Comparison of ENCODE assay signal across 9 mouse cellular contexts in the genomic region with DNA sequence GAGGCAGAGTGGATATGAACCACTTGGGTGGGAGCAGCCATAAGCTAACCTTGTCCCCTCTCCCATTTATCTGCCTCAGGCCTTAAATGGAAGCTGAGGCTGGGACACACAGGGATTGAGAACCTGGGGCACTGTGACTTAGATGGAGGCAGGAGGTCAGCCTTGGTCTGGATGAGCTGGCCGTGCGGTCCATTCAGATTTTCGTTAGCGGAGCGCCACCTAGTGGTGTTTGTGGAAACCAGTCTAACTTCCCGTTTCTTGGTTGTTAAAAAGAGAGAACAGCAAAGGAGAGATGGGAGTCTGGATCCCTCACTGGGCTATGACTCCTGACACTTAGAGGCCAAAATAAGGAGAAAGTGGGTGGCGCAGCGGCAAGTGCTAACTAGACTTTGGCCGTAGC. TPM values are rescaled to one million over a fixed set of nuclear protein-coding genes. Genes with fewer than 3 reads are reported as not detected.
DNase-seq lines count a peak whose midpoint lies in the region; ATAC-seq and TF ChIP-seq lines count a peak whose summit lies in the region.
"Had no signal": no experiment of that assay in that cellular context is flagged by ENCODE, and none has a peak within 500 bp of the region (broad histone marks: within the 10 kb centered on the region; RNA-seq: fewer than 3 reads in every experiment).

No protein-coding gene starts in this region.

- peak; percentile 80 for DNase-seq in forebrain, postnatal 0 days
- peak; percentile 83 for DNase-seq in adrenal gland, postnatal 25 days
- DNase-seq in embryonic facial prominence, embryonic 11.5 days (ENCODE audit: low spot score), result peak; percentile 87
- peak; percentile 91 for DNase-seq in hindbrain, postnatal 0 days (ENCODE audit: low spot score)
- peak; percentile 49 to 75 for DNase-seq in left cerebral cortex, postnatal 10 days (ENCODE audit: extremely low spot score in 1 of 2, low spot score in 2 of 2)
- peak; percentile 53 to 72 for DNase-seq in monocyte, adult 2 months (ENCODE audit: low read depth in 1 of 2, low spot score in 2 of 2)
- DNase-seq in splenic B cell, adult 2 months (ENCODE audit: low read depth, low spot score), result peak; percentile 86

- H3K27me3 ChIP-seq in forebrain, postnatal 0 days (ENCODE audit: insufficient read depth, low read length), result no peaks in the 10 kb centered on the region
- 0 out of 2 replicates have a peak, but pooled peaks cover 2% of the 10 kb centered on the region for H3K27me3 ChIP-seq in forebrain, embryonic 16.5 days (replicated peaks; ENCODE audit: control insufficient read depth, insufficient read depth, low read length)
- no peaks in the 10 kb centered on the region; the same call in 1 of the 2 replicates for H3K27me3 ChIP-seq in embryonic facial prominence, embryonic 11.5 days (ENCODE audit: control insufficient read depth, insufficient read depth, low read length)
- H3K27me3 ChIP-seq in hindbrain, postnatal 0 days (ENCODE audit: insufficient read depth, low read length), result no peaks in the 10 kb centered on the region
- H3K27me3 ChIP-seq in splenic B cell, adult 2 months (ENCODE audit: control insufficient read depth, insufficient read depth, low read length, poor library complexity, severe bottlenecking), result no peaks in the 10 kb centered on the region

- no peaks in the 10 kb centered on the region for H3K4me1 ChIP-seq in forebrain, postnatal 0 days (ENCODE audit: insufficient read depth)
- H3K4me1 ChIP-seq in forebrain, embryonic 16.5 days (replicated peaks; ENCODE audit: control insufficient read depth, insufficient read depth, low read length), result no peaks in the 10 kb centered on the region
- H3K4me1 ChIP-seq in embryonic facial prominence, embryonic 11.5 days (ENCODE audit: control insufficient read depth, insufficient read depth, low read length), result no peaks in the 10 kb centered on the region
- H3K4me1 ChIP-seq in hindbrain, postnatal 0 days (ENCODE audit: insufficient read depth, low read length), result no peaks in the 10 kb centered on the region

- no peak overlapping the region for H3K9ac ChIP-seq in forebrain, postnatal 0 days
- no peak overlapping the region for H3K9ac ChIP-seq in forebrain, embryonic 16.5 days (replicated peaks; ENCODE audit: low read depth, low read length)
- H3K9ac ChIP-seq in embryonic facial prominence, embryonic 11.5 days (replicated peaks; ENCODE audit: low read length), result no peak overlapping the region
- no peak overlapping the region for H3K9ac ChIP-seq in hindbrain, postnatal 0 days (replicated peaks; ENCODE audit: low read length)

- intact Hi-C loops in left cerebral cortex, postnatal 10 days (cut with DNase I), result loop anchor here (5.0 kb wide), 1 partner anchor 382 kb away; no protein-coding TSS in a partner anchor

- no peak overlapping the region for H3K4me2 ChIP-seq in forebrain, postnatal 0 days (ENCODE audit: low read depth)
- H3K4me2 ChIP-seq in forebrain, embryonic 16.5 days (ENCODE audit: low read length), result no peak overlapping the region
- H3K4me2 ChIP-seq in embryonic facial prominence, embryonic 11.5 days (ENCODE audit: low read depth, low read length), result no peak overlapping the region
- H3K4me2 ChIP-seq in hindbrain, postnatal 0 days (ENCODE audit: low read depth, low read length), result no peak overlapping the region

- 8% methylated on average over 9 of the region's 9 CpGs for WGBS in forebrain, postnatal 0 days
- 8% methylated on average over 9 of the region's 9 CpGs for WGBS in forebrain, embryonic 16.5 days
- WGBS in embryonic facial prominence, embryonic 11.5 days, result 3% methylated on average over 9 of the region's 9 CpGs
- WGBS in hindbrain, postnatal 0 days, result 5% methylated on average over 9 of the region's 9 CpGs

- TF ChIP-seq CTCF in forebrain, postnatal 0 days (IDR thresholded peaks at IDR 0.05; ENCODE audit: low read depth), result peak; percentile 87
- TF ChIP-seq CTCF in hindbrain, postnatal 0 days (IDR thresholded peaks at IDR 0.05; ENCODE audit: low read depth), result peak; percentile 90

- no peak overlapping the region for H3K4me3 ChIP-seq in forebrain, postnatal 0 days (ENCODE audit: low read depth, low read length)
- no peak overlapping the region for H3K4me3 ChIP-seq in forebrain, embryonic 16.5 days (replicated peaks; ENCODE audit: low read length)
- no peak overlapping the region for H3K4me3 ChIP-seq in embryonic facial prominence, embryonic 11.5 days (ENCODE audit: low read depth, low read length)
- no peak overlapping the region for H3K4me3 ChIP-seq in hindbrain, postnatal 0 days (ENCODE audit: low read length)

- ATAC-seq in forebrain, postnatal 0 days, result no peak; the same call in 1 of the 2 replicates
- ATAC-seq in forebrain, embryonic 16.5 days, result no peak
- ATAC-seq in embryonic facial prominence, embryonic 11.5 days (replicated peaks; ENCODE audit: insufficient number of reproducible peaks, low FRiP score, low TSS enrichment, low read depth), result no peak
- no peak for ATAC-seq in hindbrain, postnatal 0 days

- H3K27ac ChIP-seq in forebrain, postnatal 0 days (ENCODE audit: low read depth, low read length), result no peak overlapping the region
- no peak overlapping the region for H3K27ac ChIP-seq in forebrain, embryonic 16.5 days (ENCODE audit: low read length)
- no peak overlapping the region for H3K27ac ChIP-seq in embryonic facial prominence, embryonic 11.5 days (replicated peaks; ENCODE audit: low read depth, low read length)
- H3K27ac ChIP-seq in hindbrain, postnatal 0 days, result no peak overlapping the region

- H3K36me3 ChIP-seq in forebrain, postnatal 0 days (ENCODE audit: insufficient read depth), result no peaks in the 10 kb centered on the region
- no peaks in the 10 kb centered on the region for H3K36me3 ChIP-seq in forebrain, embryonic 16.5 days (ENCODE audit: control insufficient read depth, insufficient read depth)
- H3K36me3 ChIP-seq in embryonic facial prominence, embryonic 11.5 days (replicated peaks; ENCODE audit: control insufficient read depth, insufficient read depth, low read depth, low read length), result no peaks in the 10 kb centered on the region
- H3K36me3 ChIP-seq in hindbrain, postnatal 0 days (ENCODE audit: insufficient read depth, low read length), result no peaks in the 10 kb centered on the region
- no peaks in the 10 kb centered on the region for H3K36me3 ChIP-seq in splenic B cell, adult 2 months (ENCODE audit: control insufficient read depth, insufficient read depth, low read length, poor library complexity, severe bottlenecking)

- H3K9me3 ChIP-seq in forebrain, postnatal 0 days (ENCODE audit: low read length), result no peaks in the 10 kb centered on the region
- no peaks in the 10 kb centered on the region for H3K9me3 ChIP-seq in forebrain, embryonic 16.5 days (ENCODE audit: control insufficient read depth, low read length)
- no peaks in the 10 kb centered on the region for H3K9me3 ChIP-seq in embryonic facial prominence, embryonic 11.5 days (replicated peaks; ENCODE audit: control insufficient read depth, low read length)
- H3K9me3 ChIP-seq in hindbrain, postnatal 0 days (ENCODE audit: low read length), result no peaks in the 10 kb centered on the region

RNA-seq across cellular contexts. Expression of gene Myl10, which starts 28.4 kb away (rescaled TPM):
- total RNA-seq in forebrain, postnatal 0 days (2014; rRNA removed), result not detected in 2 replicates
- not detected in 2 replicates for polyA plus RNA-seq in forebrain, postnatal 0 days (2015; fragmentation: Nextera tagmentation; extraction: Ambion mirVana)
- not detected in 2 replicates for polyA plus RNA-seq in forebrain, embryonic 16.5 days (2015; fragmentation: Nextera tagmentation; extraction: Ambion mirVana)
- total RNA-seq in adrenal gland, postnatal 25 days (2021), result not detected in 2 replicates
- polyA plus RNA-seq in embryonic facial prominence, embryonic 11.5 days (2014; fragmentation: Nextera tagmentation; extraction: Ambion mirVana), result not detected in 2 replicates
- not detected in 2 replicates for total RNA-seq in hindbrain, postnatal 0 days (2014; rRNA removed)
- polyA plus RNA-seq in hindbrain, postnatal 0 days (2015; fragmentation: Nextera tagmentation; extraction: Ambion mirVana), result not detected in 2 replicates
- not detected for total RNA-seq in left cerebral cortex, postnatal 10 days (2021)
- polyA plus RNA-seq: stomach, embryonic 14.5 days had no signal
